Mouse (Mus musculus) neural tube, embryonic 15.5 days (tissue): Measurements from ENCODE around the gene Arhgap1. TPM values are rescaled to one million over a fixed set of nuclear protein-coding genes. Genes with fewer than 3 reads are reported as not detected.

ENCODE experiments used
- ATAC-seq: fragments of 200-750 bp; cut with Nextera tagmentation; 2 replicates; pipeline ENCODE4 v1.8.0; 2017; ENCODE audit warnings: mild to moderate bottlenecking, moderate TSS enrichment, moderate library complexity; ENCODE audit not compliant: low FRiP score
- H3K27ac ChIP-seq: fragments of 300-500 bp; sonication (generic); replicated peaks from 2 replicates; pipeline ENCODE4 v1.5.1; 2015; ENCODE audit warnings: mild to moderate bottlenecking, inconsistent platforms
- H3K27me3 ChIP-seq: fragments of 300-500 bp; sonication (generic); replicated peaks from 2 replicates; pipeline ENCODE4 v1.6.1; 2015; ENCODE audit warnings: inconsistent platforms
- H3K36me3 ChIP-seq: fragments of 300-500 bp; sonication (generic); 2 replicates; pipeline ENCODE4 v1.6.1; 2015; ENCODE audit warnings: inconsistent platforms
- H3K4me1 ChIP-seq: fragments of 300-500 bp; sonication (generic); 2 replicates; pipeline ENCODE4 v1.6.1; 2015; ENCODE audit warnings: inconsistent platforms
- H3K4me2 ChIP-seq: fragments of 300-500 bp; sonication (generic); 2 replicates; pipeline ENCODE4 v1.6.1; 2015; ENCODE audit warnings: inconsistent platforms, mild to moderate bottlenecking, moderate library complexity
- H3K4me3 ChIP-seq: fragments of 300-500 bp; sonication (generic); replicated peaks from 2 replicates; pipeline ENCODE4 v1.5.1; 2015; ENCODE audit warnings: mild to moderate bottlenecking, inconsistent platforms
- H3K9ac ChIP-seq: fragments of 300-500 bp; sonication (generic); replicated peaks from 2 replicates; pipeline ENCODE4 v1.6.1; 2015; ENCODE audit warnings: mild to moderate bottlenecking, inconsistent platforms
- H3K9me3 ChIP-seq: fragments of 300-500 bp; sonication (generic); replicated peaks from 2 replicates; pipeline ENCODE4 v1.6.1; 2016; ENCODE audit warnings: inconsistent platforms
- WGBS: fragments of 180-500 bp; shearing (Covaris S2); methylation state at CpG from one replicate; pipeline ENCODE4 v1.1.7; 2015; ENCODE audit warnings: mixed read lengths; 5-methylcytosine and 5-hydroxymethylcytosine counted together
- polyA plus RNA-seq: library from polyadenylated mRNA; unstranded; fragments of >200 nt; fragmentation: Nextera tagmentation; extraction: Ambion mirVana; gene quantifications from 2 replicates; pipeline ENCODE4 v1.2.1, GENCODE M21; 2015

Gene Arhgap1
- polyA plus RNA-seq, 1 experiment from 2014 or later = 86.2 TPM

DNA sequence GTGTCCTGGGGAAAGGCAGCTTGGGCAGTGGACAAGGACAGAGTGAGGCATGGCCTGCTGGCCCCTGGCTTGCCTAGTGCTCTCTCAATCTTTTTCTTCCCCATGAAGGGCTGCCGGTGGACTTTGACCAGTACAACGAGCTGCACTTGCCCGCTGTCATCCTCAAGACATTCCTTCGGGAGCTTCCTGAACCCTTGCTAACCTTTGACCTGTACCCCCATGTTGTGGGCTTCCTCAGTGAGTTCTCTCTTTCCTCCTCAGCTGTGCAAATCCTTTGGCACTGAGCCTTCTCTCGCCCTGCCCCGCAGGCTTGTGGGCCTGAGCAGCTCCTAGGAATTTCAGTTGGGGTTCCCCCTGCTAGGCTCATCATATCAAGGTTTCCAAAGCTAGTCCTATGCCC, 20.4 kb downstream of the Arhgap1 start:
- Histone ChIP-seq H3K27ac (no peak overlapping the region), H3K9ac (no peak overlapping the region), H3K36me3 (peaks cover 83% of the 10 kb centered on the region), H3K27me3 (no peaks in the 10 kb centered on the region), H3K4me2 (no peak overlapping the region), H3K4me3 (no peak overlapping the region), H3K9me3 (no peaks in the 10 kb centered on the region), H3K4me1 (no peaks in the 10 kb centered on the region)
- 95% methylated on average over 6 of the region's 6 CpGs for whole genome bisulfite sequencing
- no peak for ATAC-seq

- H3K4me2 ChIP-seq = no peak overlapping the region
- H3K4me3 ChIP-seq = no peak overlapping the region
- ATAC-seq = no peak
- 56% methylated on average over 2 of the region's 2 CpGs for WGBS
- H3K27me3 ChIP-seq = no peaks in the 10 kb centered on the region
- H3K27ac ChIP-seq = no peak overlapping the region
- H3K9me3 ChIP-seq = no peaks in the 10 kb centered on the region
- peaks cover 91% of the 10 kb centered on the region for H3K36me3 ChIP-seq
- H3K9ac ChIP-seq = no peak overlapping the region
- no peaks in the 10 kb centered on the region for H3K4me1 ChIP-seq
Measured at GRCm38 (mm10) chr2:91673587-91673986, 23.9 kb downstream of the Arhgap1 start.

DNA sequence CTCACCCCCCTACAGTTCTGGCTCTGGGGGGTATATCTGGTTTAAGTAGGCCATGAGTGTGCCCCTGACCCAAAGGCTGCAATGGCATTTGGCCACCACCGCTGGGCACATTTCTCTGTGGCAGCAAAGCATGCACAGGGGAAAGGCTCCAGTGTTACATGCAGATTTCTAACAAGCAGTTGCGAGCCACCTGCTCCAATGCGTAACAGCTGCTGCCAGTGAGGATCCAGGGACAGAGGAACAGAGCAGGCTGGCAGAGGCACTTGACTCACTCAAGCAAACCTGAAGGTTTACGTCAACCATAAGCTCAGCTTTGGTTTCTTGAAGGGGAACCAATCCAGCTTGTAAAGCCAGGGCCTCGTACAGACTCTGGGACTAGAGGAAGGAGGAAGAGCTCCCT, 25.2 kb downstream of the Arhgap1 start:
- no peak overlapping the region for H3K4me3 ChIP-seq
- WGBS = 86% methylated on average over 5 of the region's 5 CpGs
- no peaks in the 10 kb centered on the region for H3K27me3 ChIP-seq
- no peaks in the 10 kb centered on the region for H3K4me1 ChIP-seq
- H3K36me3 ChIP-seq = peaks cover 89% of the 10 kb centered on the region
- no peaks in the 10 kb centered on the region for H3K9me3 ChIP-seq
- no peak overlapping the region for H3K27ac ChIP-seq
- H3K4me2 ChIP-seq = no peak overlapping the region
- no peak overlapping the region for H3K9ac ChIP-seq
- no peak for ATAC-seq

GRCm38 (mm10) chr2:91676420-91676819, 26.8 kb downstream of the Arhgap1 start:
- Histone ChIP-seq H3K4me3 (no peak overlapping the region), H3K36me3 (peaks cover 91% of the 10 kb centered on the region), H3K9me3 (no peaks in the 10 kb centered on the region), H3K4me2 (no peak overlapping the region), H3K27me3 (no peaks in the 10 kb centered on the region), H3K27ac (no peak overlapping the region), H3K9ac (no peak overlapping the region), H3K4me1 (no peaks in the 10 kb centered on the region)
- 76% methylated on average over 2 of the region's 2 CpGs for WGBS
- ATAC-seq = no peak

DNA sequence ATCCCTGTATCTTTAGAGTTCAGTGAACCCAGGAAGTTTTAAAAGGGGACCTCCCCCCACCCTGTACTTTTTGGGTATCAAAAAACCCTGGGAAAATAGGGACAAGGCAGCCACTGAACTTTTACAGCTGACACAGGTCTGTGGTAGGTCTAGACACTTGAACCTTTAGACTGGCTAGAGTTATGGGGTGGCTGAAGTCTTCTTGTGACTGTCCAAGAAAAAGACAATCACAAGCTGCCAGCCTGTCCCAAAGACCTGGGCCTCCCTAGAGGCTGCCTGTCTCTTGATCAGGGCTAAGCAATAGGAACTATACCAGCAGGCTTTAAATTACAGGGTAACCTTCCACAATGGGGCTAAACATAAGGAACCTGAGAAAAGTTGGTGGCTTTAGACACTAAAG, 27.3 kb downstream of the Arhgap1 start:
- H3K4me2 ChIP-seq = no peak overlapping the region
- peaks cover 94% of the 10 kb centered on the region for H3K36me3 ChIP-seq
- H3K27ac ChIP-seq = no peak overlapping the region
- ATAC-seq = no peak
- no peaks in the 10 kb centered on the region for H3K9me3 ChIP-seq
- H3K4me3 ChIP-seq = no peak overlapping the region
- H3K27me3 ChIP-seq = no peaks in the 10 kb centered on the region
- H3K4me1 ChIP-seq = no peaks in the 10 kb centered on the region
- H3K9ac ChIP-seq = no peak overlapping the region

DNA sequence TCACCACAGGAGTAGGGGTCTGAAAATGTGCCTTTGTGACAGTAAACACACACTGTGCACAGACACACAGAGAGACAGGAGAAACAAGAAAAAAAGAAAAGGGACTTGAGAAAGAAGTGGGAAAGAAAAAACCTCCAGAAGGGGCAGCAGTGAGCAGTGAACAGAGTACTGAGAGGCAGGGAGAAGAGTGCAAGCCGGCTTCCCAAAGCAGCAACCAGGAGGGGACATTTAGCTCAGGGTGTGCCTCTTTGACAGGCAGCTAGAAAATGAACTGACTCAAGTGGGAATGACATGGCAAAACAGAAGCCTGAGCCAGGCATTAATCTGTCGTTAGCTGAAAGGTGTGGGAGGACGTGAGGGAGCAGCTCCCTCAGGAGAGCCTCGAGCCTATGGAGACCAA, 33.2 kb downstream of the Arhgap1 start:
- no peak overlapping the region for H3K4me3 ChIP-seq
- H3K36me3 ChIP-seq = peaks cover 81% of the 10 kb centered on the region
- no peak overlapping the region for H3K9ac ChIP-seq
- H3K27ac ChIP-seq = no peak overlapping the region
- WGBS = 62% methylated on average over 4 of the region's 4 CpGs
- no peak overlapping the region for H3K4me2 ChIP-seq
- no peaks in the 10 kb centered on the region for H3K27me3 ChIP-seq
- H3K4me1 ChIP-seq = no peaks in the 10 kb centered on the region
- H3K9me3 ChIP-seq = no peaks in the 10 kb centered on the region
- no peak for ATAC-seq

GRCm38 (mm10) chr2:91683919-91684318, 34.3 kb downstream of the Arhgap1 start:
- Histone ChIP-seq H3K4me1 (no peaks in the 10 kb centered on the region), H3K4me2 (no peak overlapping the region), H3K9me3 (no peaks in the 10 kb centered on the region), H3K4me3 (no peak overlapping the region), H3K9ac (no peak overlapping the region), H3K27me3 (no peaks in the 10 kb centered on the region), H3K36me3 (peaks cover 80% of the 10 kb centered on the region), H3K27ac (no peak overlapping the region)
- WGBS = 87% methylated on average over 8 of the region's 8 CpGs
- ATAC-seq = no peak

DNA sequence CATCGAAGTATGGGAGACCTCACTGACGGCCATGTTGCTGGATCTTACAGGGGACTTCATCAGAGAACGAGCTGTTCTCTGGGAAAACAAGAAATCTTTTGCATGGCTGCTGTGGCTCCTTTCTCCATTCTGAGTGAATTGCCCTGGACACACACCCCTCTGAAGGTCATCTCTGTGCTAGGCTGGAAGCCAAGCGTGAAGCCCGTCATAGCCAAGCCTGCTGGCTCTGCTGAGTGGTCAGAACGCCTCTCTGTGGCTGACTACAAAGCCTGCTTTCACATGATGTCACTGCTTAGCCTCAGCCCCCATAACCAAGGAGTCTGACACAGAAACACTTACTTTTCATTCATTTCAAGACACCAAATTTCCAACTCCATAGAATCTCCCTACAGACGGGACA, 39.8 kb downstream of the Arhgap1 start:
- peaks cover 50% of the 10 kb centered on the region for H3K36me3 ChIP-seq
- 82% methylated on average over 7 of the region's 7 CpGs for WGBS
- no peak overlapping the region for H3K4me3 ChIP-seq
- no peaks in the 10 kb centered on the region for H3K4me1 ChIP-seq
- H3K27me3 ChIP-seq = no peaks in the 10 kb centered on the region
- no peak for ATAC-seq
- no peak overlapping the region for H3K4me2 ChIP-seq
- no peaks in the 10 kb centered on the region for H3K9me3 ChIP-seq
- H3K27ac ChIP-seq = no peak overlapping the region
- no peak overlapping the region for H3K9ac ChIP-seq

DNA sequence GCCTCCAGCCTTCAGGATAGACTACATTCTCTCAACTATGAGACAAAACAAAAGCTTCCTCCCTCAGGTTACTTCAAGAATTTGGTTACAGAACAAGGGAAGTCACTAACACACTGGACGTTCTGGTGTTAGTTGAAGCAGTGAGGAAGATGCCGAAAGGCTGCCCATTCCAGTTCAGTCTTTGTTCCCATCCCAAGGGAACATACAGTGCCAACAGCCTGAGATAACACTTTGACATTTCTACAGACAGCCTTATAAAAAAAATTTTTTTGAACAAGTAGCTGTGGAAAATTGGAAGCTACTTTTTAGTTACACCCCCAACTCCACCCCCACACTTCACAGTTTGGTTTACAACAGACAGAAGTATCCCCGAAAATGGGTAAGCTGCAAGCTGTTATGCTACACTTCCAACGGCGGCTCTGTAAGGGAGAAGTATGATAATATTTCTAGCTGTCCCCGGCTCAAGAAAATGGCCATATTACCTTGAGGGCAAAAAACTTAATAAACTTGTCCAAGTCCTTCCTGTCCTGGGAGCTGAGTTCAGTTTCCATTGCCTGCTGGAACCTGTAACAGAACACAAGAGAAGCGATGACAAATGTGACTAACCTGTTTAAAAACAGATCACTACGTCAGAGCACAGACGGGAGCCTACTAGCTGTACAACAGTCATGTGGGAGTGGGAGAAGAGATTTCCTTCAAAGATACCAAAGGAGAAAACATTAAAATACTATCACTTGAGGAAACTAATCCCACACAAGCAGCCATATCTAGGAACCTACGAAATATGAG, 46.0 kb downstream of the Arhgap1 start:
- Histone ChIP-seq H3K9ac (no peak overlapping the region), H3K4me2 (no peak overlapping the region), H3K4me3 (no peak overlapping the region), H3K27ac (no peak overlapping the region), H3K36me3 (peaks cover 19% of the 10 kb centered on the region; the same call in 1 of the 2 replicates), H3K9me3 (no peaks in the 10 kb centered on the region), H3K4me1 (no peaks in the 10 kb centered on the region), H3K27me3 (no peaks in the 10 kb centered on the region)
- 92% methylated on average over 10 of the region's 10 CpGs for WGBS
- ATAC-seq = no peak

DNA sequence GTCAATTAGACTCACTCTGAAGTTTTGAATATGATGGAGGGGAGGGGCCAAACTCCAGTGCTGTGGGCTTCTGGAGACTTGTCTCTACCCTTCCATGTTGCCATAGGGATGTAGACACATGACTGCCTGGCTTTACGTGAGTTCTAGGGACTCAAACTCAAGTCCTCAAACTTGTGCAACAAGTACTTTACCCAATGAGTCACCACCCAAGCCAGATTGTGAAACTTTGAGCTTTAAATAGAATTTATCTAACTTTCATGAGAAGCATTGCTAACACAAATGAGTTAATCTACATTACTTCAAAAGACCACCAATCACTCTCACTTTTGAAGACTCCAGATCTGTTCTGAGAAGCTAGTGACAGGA, 46.5 kb downstream of the Arhgap1 start:
- no peak overlapping the region for H3K4me3 ChIP-seq
- peaks cover 17% of the 10 kb centered on the region; the same call in 1 of the 2 replicates for H3K36me3 ChIP-seq
- no peak overlapping the region for H3K27ac ChIP-seq
- H3K9ac ChIP-seq = no peak overlapping the region
- H3K9me3 ChIP-seq = no peaks in the 10 kb centered on the region
- WGBS = 97% methylated on average over 1 of the region's 1 CpGs
- no peak for ATAC-seq
- H3K4me1 ChIP-seq = no peaks in the 10 kb centered on the region
- H3K27me3 ChIP-seq = no peaks in the 10 kb centered on the region
- no peak overlapping the region for H3K4me2 ChIP-seq

DNA sequence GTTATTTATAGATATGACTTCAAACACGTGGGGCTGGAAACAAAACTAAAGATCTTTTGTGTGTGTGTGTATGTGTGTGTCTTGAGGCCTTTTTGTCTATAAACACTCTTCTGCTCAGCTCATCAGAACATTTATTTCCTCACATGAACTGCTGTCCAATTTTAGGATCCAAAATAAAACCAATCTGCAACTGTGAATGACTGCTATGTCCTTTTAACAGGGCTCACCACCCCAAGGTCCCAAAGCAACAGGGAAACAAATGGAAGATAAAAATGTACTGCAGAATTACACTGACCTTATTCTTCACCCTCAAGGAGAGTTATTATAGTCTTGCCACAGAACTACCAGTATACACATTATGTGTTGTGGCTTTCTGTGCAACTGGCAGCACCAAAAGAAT, 49.6 kb downstream of the Arhgap1 start:
- no peaks in the 10 kb centered on the region for H3K9me3 ChIP-seq
- no peak overlapping the region for H3K4me2 ChIP-seq
- H3K4me3 ChIP-seq = no peak overlapping the region
- no peaks in the 10 kb centered on the region for H3K4me1 ChIP-seq
- H3K27me3 ChIP-seq = no peaks in the 10 kb centered on the region
- ATAC-seq = no peak
- H3K27ac ChIP-seq = no peak overlapping the region
- H3K36me3 ChIP-seq = peaks cover 11% of the 10 kb centered on the region; the same call in 1 of the 2 replicates
- no peak overlapping the region for H3K9ac ChIP-seq
- 76% methylated on average over 1 of the region's 1 CpGs for WGBS

GRCm38 (mm10) chr2:91701366-91701765, 51.7 kb downstream of the Arhgap1 start:
- Histone ChIP-seq H3K9ac (no peak overlapping the region), H3K27ac (no peak overlapping the region), H3K4me1 (no peaks in the 10 kb centered on the region), H3K9me3 (no peaks in the 10 kb centered on the region), H3K4me2 (no peak overlapping the region), H3K27me3 (no peaks in the 10 kb centered on the region), H3K4me3 (no peak overlapping the region), H3K36me3 (no peaks in the 10 kb centered on the region)
- whole genome bisulfite sequencing = 94% methylated on average over 2 of the region's 2 CpGs
- no peak for ATAC-seq
